8 mouse cellular contexts compared by ENCODE assay signal in genomic region chr17:33684671-33685231, GRCm38 (mm10). TPM values are rescaled to one million over a fixed set of nuclear protein-coding genes. Genes with fewer than 3 reads are reported as not detected.
DNase-seq lines count a peak whose midpoint lies in the region; ATAC-seq and TF ChIP-seq lines count a peak whose summit lies in the region.

No protein-coding gene starts in this region.

- TF ChIP-seq CTCF in CH12.LX (conservative IDR thresholded peaks at IDR 0.05 in 1 of 2, IDR thresholded peaks at IDR 0.05 in 1 of 2; ENCODE audit: low read depth in 2 of 2, low read length in 2 of 2) = peak in 1 of 2 experiments; percentile 49; a peak in 2 of 4 replicates

- H3K4me3 ChIP-seq in CH12.LX (replicated peaks in 1 of 3; ENCODE audit: low read depth in 2 of 3, low read length in 2 of 3, poor library complexity in 1 of 3) = peak overlapping the region; percentile 72 to 82 (median 78)
- peak overlapping the region; percentile 81 for H3K4me3 ChIP-seq in forebrain, embryonic 10.5 days
- peak overlapping the region; percentile 93 for H3K4me3 ChIP-seq in heart, embryonic 16.5 days (ENCODE audit: low read length)
- H3K4me3 ChIP-seq in liver, embryonic 16.5 days (ENCODE audit: low read depth, low read length) = peak overlapping the region; percentile 89
- H3K4me3 ChIP-seq in neural tube, embryonic 14.5 days (ENCODE audit: low read depth, low read length) = peak overlapping the region; percentile 94

- peaks cover 2 to 23% of the 10 kb centered on the region in 2 experiments for H3K36me3 ChIP-seq in CH12.LX (replicated peaks in 1 of 2; ENCODE audit: control insufficient read depth in 1 of 2, insufficient read depth in 1 of 2, low read length in 1 of 2)
- H3K36me3 ChIP-seq in forebrain, embryonic 10.5 days (replicated peaks) = peaks cover 27% of the 10 kb centered on the region
- H3K36me3 ChIP-seq in heart, embryonic 16.5 days (ENCODE audit: control insufficient read depth, insufficient read depth) = no peaks in the 10 kb centered on the region
- peaks cover 12% of the 10 kb centered on the region for H3K36me3 ChIP-seq in liver, embryonic 16.5 days (ENCODE audit: control insufficient read depth, insufficient read depth)
- H3K36me3 ChIP-seq in neural tube, embryonic 14.5 days (ENCODE audit: control insufficient read depth, insufficient read depth, low read length) = no peaks in the 10 kb centered on the region

- peaks cover 48% of the 10 kb centered on the region for H3K79me2 ChIP-seq in CH12.LX (replicated peaks; ENCODE audit: control insufficient read depth, extremely low read depth, insufficient read depth, poor library complexity, severe bottlenecking)

- peak overlapping the region; percentile 84 for H3K9ac ChIP-seq in CH12.LX (ENCODE audit: insufficient read depth, low read depth)
- peak overlapping the region; percentile 99 for H3K9ac ChIP-seq in heart, embryonic 16.5 days (ENCODE audit: low read length)
- H3K9ac ChIP-seq in liver, embryonic 16.5 days (ENCODE audit: low read depth, low read length) = peak overlapping the region; percentile 96
- peak overlapping the region; percentile 96 for H3K9ac ChIP-seq in neural tube, embryonic 14.5 days (replicated peaks; ENCODE audit: low read depth, low read length)

- peaks cover 5 to 48% of the 10 kb centered on the region in 2 experiments; a peak in 2 of 4 replicates for H3K4me1 ChIP-seq in CH12.LX (ENCODE audit: control insufficient read depth in 1 of 2, insufficient read depth in 2 of 2)
- H3K4me1 ChIP-seq in forebrain, embryonic 10.5 days = peaks cover 35% of the 10 kb centered on the region
- peaks cover 31% of the 10 kb centered on the region for H3K4me1 ChIP-seq in heart, embryonic 16.5 days (ENCODE audit: control insufficient read depth, insufficient read depth, low read length)
- peaks cover 31% of the 10 kb centered on the region for H3K4me1 ChIP-seq in liver, embryonic 16.5 days (ENCODE audit: control insufficient read depth, low read depth, low read length)
- H3K4me1 ChIP-seq in neural tube, embryonic 14.5 days (ENCODE audit: control insufficient read depth, insufficient read depth, low read length) = peaks cover 29% of the 10 kb centered on the region

- dilution Hi-C loops in CH12.LX (cut with MboI; ENCODE audit: extremely low pct_ligation_motif_present, extremely low pct_unique_long_range_greater_than_20kb, low sequenced_read_pairs) = no loop called here

- no peak for TF ChIP-seq RAD21 in CH12.LX (IDR thresholded peaks at IDR 0.05; ENCODE audit: low read depth, low read length)

- no peak for TF ChIP-seq EP300 in CH12.LX (IDR thresholded peaks at IDR 0.05; ENCODE audit: low read length)

- H3K27me3 ChIP-seq in CH12.LX (replicated peaks) = no peaks in the 10 kb centered on the region
- H3K27me3 ChIP-seq in forebrain, embryonic 10.5 days (ENCODE audit: poor library complexity, severe bottlenecking) = no peaks in the 10 kb centered on the region
- H3K27me3 ChIP-seq in heart, embryonic 16.5 days (ENCODE audit: control insufficient read depth, insufficient read depth, low read length) = no peaks in the 10 kb centered on the region
- no peaks in the 10 kb centered on the region for H3K27me3 ChIP-seq in liver, embryonic 16.5 days (ENCODE audit: control insufficient read depth, insufficient read depth, low read depth, low read length)
- no peaks in the 10 kb centered on the region for H3K27me3 ChIP-seq in neural tube, embryonic 14.5 days (ENCODE audit: control insufficient read depth, insufficient read depth, low read length)

- under 1% methylated on average over 44 of the region's 44 CpGs for WGBS in forebrain, embryonic 10.5 days
- WGBS in heart, embryonic 16.5 days = under 1% methylated on average over 44 of the region's 44 CpGs
- WGBS in liver, embryonic 16.5 days (ENCODE audit: insufficient replicate concordance) = under 1% methylated on average over 44 of the region's 44 CpGs
- WGBS in neural tube, embryonic 14.5 days = under 1% methylated on average over 44 of the region's 44 CpGs

- H3K27ac ChIP-seq in CH12.LX (ENCODE audit: insufficient read depth, low read depth) = peak overlapping the region; percentile 76
- peak overlapping the region; percentile 99 for H3K27ac ChIP-seq in forebrain, embryonic 10.5 days
- H3K27ac ChIP-seq in heart, embryonic 16.5 days (ENCODE audit: low read length) = peak overlapping the region; percentile 96
- H3K27ac ChIP-seq in liver, embryonic 16.5 days (ENCODE audit: low read length) = peak overlapping the region; percentile 88
- H3K27ac ChIP-seq in neural tube, embryonic 14.5 days (ENCODE audit: low read depth, low read length) = peak overlapping the region; percentile 95

- no peak for TF ChIP-seq POLR2A in CH12.LX (IDR thresholded peaks at IDR 0.05; ENCODE audit: low read depth, low read length)

- no peak overlapping the region for H3K4me2 ChIP-seq in CH12.LX (ENCODE audit: insufficient read depth, low read depth, poor library complexity, severe bottlenecking)
- H3K4me2 ChIP-seq in heart, embryonic 16.5 days (ENCODE audit: low read depth, low read length) = peak overlapping the region; percentile 89
- H3K4me2 ChIP-seq in liver, embryonic 16.5 days (ENCODE audit: low read depth, low read length) = peak overlapping the region; percentile 96
- peak overlapping the region; percentile 94 for H3K4me2 ChIP-seq in neural tube, embryonic 14.5 days (ENCODE audit: low read depth, low read length)

- in situ Hi-C loops in CH12.LX (cut with MboI; ENCODE audit: low pct_ligation_motif_present, low pct_unique_long_range_greater_than_20kb, low sequenced_read_pairs) = no loop called here

- DNase-seq in CH12.LX (ENCODE audit: extremely low read depth) = peak; percentile 69
- DNase-seq in brain, adult 2 months (ENCODE audit: low read depth, low spot score) = peak; percentile 84
- DNase-seq in forebrain, embryonic 10.5 days (ENCODE audit: extremely low spot score, low spot score) = peak; percentile 68
- DNase-seq in kidney, postnatal 4 days = peak; percentile 80 to 87
- peak; percentile 60 to 64 for DNase-seq in thymus, adult 18-20 months

- ATAC-seq in heart, embryonic 16.5 days (replicated peaks; ENCODE audit: extremely low read depth, insufficient read depth, low FRiP score) = peak; percentile 78
- peak; percentile 62 for ATAC-seq in liver, embryonic 16.5 days (ENCODE audit: low read depth)
- peak; percentile 87 for ATAC-seq in neural tube, embryonic 14.5 days (ENCODE audit: low read depth)

- no peaks in the 10 kb centered on the region for H3K9me3 ChIP-seq in CH12.LX (replicated peaks; ENCODE audit: low read length)
- H3K9me3 ChIP-seq in forebrain, embryonic 10.5 days = no peaks in the 10 kb centered on the region
- H3K9me3 ChIP-seq in heart, embryonic 16.5 days (replicated peaks; ENCODE audit: control insufficient read depth, low read length) = no peaks in the 10 kb centered on the region
- H3K9me3 ChIP-seq in liver, embryonic 16.5 days (replicated peaks; ENCODE audit: control insufficient read depth, low read length) = no peaks in the 10 kb centered on the region
- no peaks in the 10 kb centered on the region for H3K9me3 ChIP-seq in neural tube, embryonic 14.5 days (ENCODE audit: control insufficient read depth, low read length)

TF ChIP-seq in CH12.LX, 34 proteins besides CTCF, POLR2A, EP300 and RAD21 (continues in another document):
- TF ChIP-seq HCFC1 (IDR thresholded peaks at IDR 0.05; ENCODE audit: low read depth, low read length) = peak; percentile 52
- TF ChIP-seq ELF1 (IDR thresholded peaks at IDR 0.05; ENCODE audit: low read depth, low read length) = peak; percentile 80
- 0 out of 2 replicates have a peak, but pooled peaks have one; percentile 11 for TF ChIP-seq MEF2A (IDR thresholded peaks at IDR 0.05; ENCODE audit: borderline replicate concordance, low read depth, low read length)
- no peak for TF ChIP-seq ZKSCAN1 (IDR thresholded peaks at IDR 0.05; ENCODE audit: borderline replicate concordance, low read depth, low read length)
- TF ChIP-seq MYC (IDR thresholded peaks at IDR 0.05; ENCODE audit: low read depth, low read length) = peak; percentile 87

RNA-seq across cellular contexts. Expression of gene Hnrnpm, which starts 1.9 kb away (rescaled TPM):
- 174 and 217 TPM in 2 replicates for total RNA-seq in CH12.LX (2012; rRNA removed)
- total RNA-seq in CH12.LX (2014; rRNA removed) = 207 and 227 TPM in 2 replicates
- 756 and 975 TPM in 2 replicates for polyA plus RNA-seq in CH12.LX (2012; ENCODE audit: insufficient read length, low read depth)
- polyA plus RNA-seq in forebrain, embryonic 10.5 days (2016; fragmentation: Nextera tagmentation; extraction: Ambion mirVana) = 515 and 568 TPM in 2 replicates
- polyA plus RNA-seq in heart, embryonic 16.5 days (2015; fragmentation: Nextera tagmentation; extraction: Ambion mirVana) = 192 and 225 TPM in 2 replicates
- 121 and 124 TPM in 2 replicates for polyA plus RNA-seq in liver, embryonic 16.5 days (2015; fragmentation: Nextera tagmentation; extraction: Ambion mirVana)
- 172 and 220 TPM in 2 replicates for polyA plus RNA-seq in neural tube, embryonic 14.5 days (2014; fragmentation: Nextera tagmentation; extraction: Ambion mirVana)

RNA-seq across cellular contexts. Expression of gene March2, which starts 33.7 kb away (rescaled TPM):
- total RNA-seq in CH12.LX (2012; rRNA removed) (8.9 and 9.2 TPM in 2 replicates), CH12.LX (2014; rRNA removed) (9.3 and 9.7 TPM in 2 replicates)
- 10.2 and 12.2 TPM in 2 replicates for polyA plus RNA-seq in CH12.LX (2012; ENCODE audit: insufficient read length, low read depth)
- 29.5 and 33.1 TPM in 2 replicates for polyA plus RNA-seq in forebrain, embryonic 10.5 days (2016; fragmentation: Nextera tagmentation; extraction: Ambion mirVana)
- polyA plus RNA-seq in heart, embryonic 16.5 days (2015; fragmentation: Nextera tagmentation; extraction: Ambion mirVana) = 96.0 and 100 TPM in 2 replicates
- 256 and 281 TPM in 2 replicates for polyA plus RNA-seq in liver, embryonic 16.5 days (2015; fragmentation: Nextera tagmentation; extraction: Ambion mirVana)
- 69.1 and 73.5 TPM in 2 replicates for polyA plus RNA-seq in neural tube, embryonic 14.5 days (2014; fragmentation: Nextera tagmentation; extraction: Ambion mirVana)

RNA-seq across cellular contexts. Expression of gene Pram1, which starts 46.9 kb away (rescaled TPM):
- 0.25 and 0.38 TPM in 2 replicates for total RNA-seq in CH12.LX (2012; rRNA removed)
- 0.21 TPM in 1 of 2 replicates, not detected in the other for total RNA-seq in CH12.LX (2014; rRNA removed)
- 1.1 and 1.7 TPM in 2 replicates for polyA plus RNA-seq in CH12.LX (2012; ENCODE audit: insufficient read length, low read depth)
- 0.31 and 0.39 TPM in 2 replicates for polyA plus RNA-seq in forebrain, embryonic 10.5 days (2016; fragmentation: Nextera tagmentation; extraction: Ambion mirVana)
- polyA plus RNA-seq in heart, embryonic 16.5 days (2015; fragmentation: Nextera tagmentation; extraction: Ambion mirVana) = 0.41 and 0.49 TPM in 2 replicates
- 4.0 and 5.6 TPM in 2 replicates for polyA plus RNA-seq in liver, embryonic 16.5 days (2015; fragmentation: Nextera tagmentation; extraction: Ambion mirVana)
- 0.68 and 0.71 TPM in 2 replicates for polyA plus RNA-seq in neural tube, embryonic 14.5 days (2014; fragmentation: Nextera tagmentation; extraction: Ambion mirVana)

RNA-seq across cellular contexts. Expression of gene Zfp414, which starts 55.9 kb away (rescaled TPM):
- total RNA-seq in CH12.LX (2012; rRNA removed) = 9.9 TPM in 2 replicates
- 5.4 and 6.6 TPM in 2 replicates for total RNA-seq in CH12.LX (2014; rRNA removed)
- polyA plus RNA-seq in CH12.LX (2012; ENCODE audit: insufficient read length, low read depth) = 24.8 and 34.3 TPM in 2 replicates
- polyA plus RNA-seq in forebrain, embryonic 10.5 days (2016; fragmentation: Nextera tagmentation; extraction: Ambion mirVana) = 47.6 and 51.2 TPM in 2 replicates
- polyA plus RNA-seq in heart, embryonic 16.5 days (2015; fragmentation: Nextera tagmentation; extraction: Ambion mirVana) = 25.8 and 28.7 TPM in 2 replicates
- polyA plus RNA-seq in liver, embryonic 16.5 days (2015; fragmentation: Nextera tagmentation; extraction: Ambion mirVana) = 14.4 and 17.9 TPM in 2 replicates
- 91.1 and 111 TPM in 2 replicates for polyA plus RNA-seq in neural tube, embryonic 14.5 days (2014; fragmentation: Nextera tagmentation; extraction: Ambion mirVana)

Comparison
In these comparisons a context has a peak if more than half of its experiments do, and no peak if none do; other contexts are left out.
1. Peak in every context shown above with its lines: DNase-seq, ATAC-seq, H3K4me3 ChIP-seq and H3K27ac ChIP-seq.